Mouse (Mus musculus): ENCODE data around the gene Pilrb1.

- TF ChIP-seq POLR2A (IDR thresholded peaks at IDR 0.05; ENCODE audit: borderline replicate concordance, low read depth, low read length) (no peak), CTCF (IDR thresholded peaks at IDR 0.05; ENCODE audit: low read depth, low read length) (no peak)
Measured at GRCm38 (mm10) chr5:137826421-137826820, 31.5 kb downstream of the Pilrb1 start.
